Mouse (Mus musculus): Measurements from ENCODE around the gene Gcsam. TPM values are rescaled to one million over a fixed set of nuclear protein-coding genes. Genes with fewer than 3 reads are reported as not detected.

Gcsam gene
- total and polyA plus RNA-seq, 3 experiments: 0.12 to 0.20 TPM; not detected in 1

GRCm38 (mm10) chr16:45623230-45623629 lies 13.1 kb downstream of the Gcsam start:
- H3K4me3 ChIP-seq: no peak overlapping the region
- H3K9ac ChIP-seq (ENCODE audit: low read depth, low read length): no peak overlapping the region
- 61% methylated on average over 4 of the region's 4 CpGs for WGBS
- H3K36me3 ChIP-seq (ENCODE audit: control insufficient read depth, insufficient read depth, low read length): no peaks in the 10 kb centered on the region
- no peaks in the 10 kb centered on the region for H3K4me1 ChIP-seq (ENCODE audit: control insufficient read depth, insufficient read depth, low read length)
- intact Hi-C loops (cut with DNase I): no loop called here
- no peaks in the 10 kb centered on the region for H3K27me3 ChIP-seq (ENCODE audit: control insufficient read depth, insufficient read depth, low read length)
- no peak for TF ChIP-seq POLR2A (IDR thresholded peaks at IDR 0.05; ENCODE audit: insufficient read depth, low read depth, low read length)
- TF ChIP-seq CTCF (IDR thresholded peaks at IDR 0.05): no peak
- TF ChIP-seq EP300 (IDR thresholded peaks at IDR 0.05; ENCODE audit: insufficient read depth, low read depth, low read length): no peak
- DNase-seq: no peak
- H3K79me2 ChIP-seq (replicated peaks; ENCODE audit: control insufficient read depth, insufficient read depth, low read length): no peaks in the 10 kb centered on the region
- no peak overlapping the region for H3K27ac ChIP-seq

- no peaks in the 10 kb centered on the region for H3K4me1 ChIP-seq (ENCODE audit: control insufficient read depth, insufficient read depth, low read length)
- 64% methylated on average over 2 of the region's 2 CpGs for WGBS
- no peak overlapping the region for H3K27ac ChIP-seq
Measured at GRCm38 (mm10) chr16:45624791-45625190, 14.6 kb downstream of the Gcsam start.

DNA sequence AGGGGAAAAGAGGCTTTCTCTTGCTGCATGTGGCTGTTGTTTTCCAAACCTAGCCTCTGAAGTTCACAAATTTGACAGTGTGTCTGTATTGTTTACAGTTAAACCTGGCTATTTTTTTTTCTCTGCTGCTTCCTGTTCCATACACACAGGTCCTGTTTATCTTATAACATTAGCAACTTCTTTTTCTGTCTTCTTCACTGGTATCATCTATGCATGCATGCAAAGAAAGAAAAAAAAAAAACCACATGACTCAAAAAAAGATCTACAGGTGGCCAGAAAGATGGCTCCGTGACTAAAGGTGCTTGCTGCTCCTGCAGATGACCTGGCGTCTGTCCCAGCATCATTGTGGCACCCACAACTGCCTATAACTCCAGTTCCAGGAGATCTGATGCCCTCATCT lies 15.2 kb downstream of the Gcsam start:
- Histone ChIP-seq H3K4me3 (no peak overlapping the region), H3K27ac (no peak overlapping the region), H3K4me1 (ENCODE audit: control insufficient read depth, insufficient read depth, low read length) (no peaks in the 10 kb centered on the region), H3K9ac (ENCODE audit: low read depth, low read length) (no peak overlapping the region), H3K27me3 (ENCODE audit: control insufficient read depth, insufficient read depth, low read length) (no peaks in the 10 kb centered on the region), H3K79me2 (replicated peaks; ENCODE audit: control insufficient read depth, insufficient read depth, low read length) (no peaks in the 10 kb centered on the region), H3K36me3 (ENCODE audit: control insufficient read depth, insufficient read depth, low read length) (no peaks in the 10 kb centered on the region)
- no peak for DNase-seq
- intact Hi-C loops (cut with DNase I): no loop called here
- TF ChIP-seq EP300 (IDR thresholded peaks at IDR 0.05; ENCODE audit: insufficient read depth, low read depth, low read length) (no peak), POLR2A (IDR thresholded peaks at IDR 0.05; ENCODE audit: insufficient read depth, low read depth, low read length) (no peak)
- 85% methylated on average over 2 of the region's 2 CpGs for WGBS

More at GRCm38 (mm10) chr16:45624791-45625190, 14.6 kb downstream of the Gcsam start:
- Histone ChIP-seq H3K79me2 (replicated peaks; ENCODE audit: control insufficient read depth, insufficient read depth, low read length) (no peaks in the 10 kb centered on the region), H3K9ac (ENCODE audit: low read depth, low read length) (no peak overlapping the region), H3K36me3 (ENCODE audit: control insufficient read depth, insufficient read depth, low read length) (no peaks in the 10 kb centered on the region), H3K27me3 (ENCODE audit: control insufficient read depth, insufficient read depth, low read length) (no peaks in the 10 kb centered on the region), H3K4me3 (no peak overlapping the region)
- no peak for TF ChIP-seq CTCF (IDR thresholded peaks at IDR 0.05)
- no peak for TF ChIP-seq EP300 (IDR thresholded peaks at IDR 0.05; ENCODE audit: insufficient read depth, low read depth, low read length)
- no peak for TF ChIP-seq POLR2A (IDR thresholded peaks at IDR 0.05; ENCODE audit: insufficient read depth, low read depth, low read length)
- DNase-seq: no peak
- intact Hi-C loops (cut with DNase I): no loop called here

DNA sequence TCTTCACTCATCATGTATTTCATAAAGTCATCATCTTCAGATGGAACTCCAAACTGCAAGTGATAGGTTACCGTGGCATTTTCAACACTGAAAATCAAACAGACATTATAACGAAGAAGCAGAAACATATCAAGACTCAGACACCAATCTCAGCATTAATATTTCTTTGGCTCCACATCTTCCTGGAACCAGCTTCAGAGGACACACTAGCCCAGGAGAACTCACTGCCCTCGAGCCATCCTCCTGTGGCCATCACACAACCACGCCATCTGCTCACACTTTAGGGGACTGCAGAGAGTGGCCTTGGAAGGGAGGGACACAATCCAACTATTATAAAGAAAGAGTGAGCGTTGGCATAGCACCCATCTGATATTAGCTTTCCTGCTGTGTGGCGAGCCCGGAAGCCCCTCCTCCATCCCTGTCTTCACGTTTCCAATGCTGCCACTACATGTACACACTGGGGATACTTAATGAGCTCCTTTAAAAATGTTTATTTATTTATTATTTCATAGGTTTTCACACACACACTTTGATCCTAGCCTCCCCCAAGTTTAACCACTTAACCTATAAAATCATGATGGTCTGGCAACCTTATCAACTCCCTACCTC lies 19.4 kb downstream of the Gcsam start:
- Histone ChIP-seq H3K27me3 (ENCODE audit: control insufficient read depth, insufficient read depth, low read length) (no peaks in the 10 kb centered on the region), H3K4me1 (ENCODE audit: control insufficient read depth, insufficient read depth, low read length) (no peaks in the 10 kb centered on the region), H3K4me3 (no peak overlapping the region), H3K36me3 (ENCODE audit: control insufficient read depth, insufficient read depth, low read length) (no peaks in the 10 kb centered on the region), H3K27ac (no peak overlapping the region), H3K79me2 (replicated peaks; ENCODE audit: control insufficient read depth, insufficient read depth, low read length) (no peaks in the 10 kb centered on the region), H3K9ac (ENCODE audit: low read depth, low read length) (no peak overlapping the region)
- TF ChIP-seq CTCF (IDR thresholded peaks at IDR 0.05) (no peak), POLR2A (IDR thresholded peaks at IDR 0.05; ENCODE audit: insufficient read depth, low read depth, low read length) (no peak), EP300 (IDR thresholded peaks at IDR 0.05; ENCODE audit: insufficient read depth, low read depth, low read length) (no peak)
- DNase-seq: no peak
- intact Hi-C loops (cut with DNase I): loop anchor here (1.0 to 10.0 kb wide), 2 partner anchors 433 to 905 kb away; partner anchors contain the start of gene Nepro
- 46% methylated on average over 8 of the region's 8 CpGs for WGBS

DNA sequence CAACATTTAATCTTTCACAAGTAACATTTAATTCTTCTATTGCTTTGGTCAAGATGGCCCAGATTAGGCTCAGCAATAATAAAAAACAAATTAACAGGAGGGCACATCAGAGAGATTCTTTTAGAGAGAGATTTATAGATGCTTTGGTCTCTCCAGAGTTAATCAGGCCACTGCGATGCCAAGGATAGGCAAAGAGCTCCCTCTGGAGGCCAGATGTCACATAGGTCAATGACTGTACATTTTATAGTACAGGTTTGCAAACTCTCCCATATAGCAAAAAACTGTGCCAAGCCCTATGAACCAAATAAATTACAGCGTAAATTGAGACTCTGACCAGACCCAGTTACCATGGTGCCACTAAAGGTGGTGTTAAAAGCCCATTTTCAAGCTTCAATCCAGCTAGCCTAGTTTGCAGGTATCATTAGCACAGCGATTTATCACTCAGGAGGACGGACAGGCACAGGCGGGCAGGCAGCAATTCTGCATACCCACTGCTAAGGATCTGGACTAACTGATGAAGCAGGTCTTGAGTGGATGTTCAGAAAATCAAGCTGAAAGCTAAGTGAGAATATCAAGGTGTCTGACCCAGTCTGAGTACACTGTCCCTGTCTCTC lies 20.3 kb downstream of the Gcsam start:
- Histone ChIP-seq H3K36me3 (ENCODE audit: control insufficient read depth, insufficient read depth, low read length) (no peaks in the 10 kb centered on the region), H3K9ac (ENCODE audit: low read depth, low read length) (no peak overlapping the region), H3K79me2 (replicated peaks; ENCODE audit: control insufficient read depth, insufficient read depth, low read length) (no peaks in the 10 kb centered on the region), H3K4me3 (no peak overlapping the region), H3K27ac (no peak overlapping the region), H3K4me1 (ENCODE audit: control insufficient read depth, insufficient read depth, low read length) (no peaks in the 10 kb centered on the region), H3K27me3 (ENCODE audit: control insufficient read depth, insufficient read depth, low read length) (no peaks in the 10 kb centered on the region)
- intact Hi-C loops (cut with DNase I): loop anchor here (1.0 to 10.0 kb wide), 2 partner anchors 434 to 906 kb away; partner anchors contain the start of gene Nepro
- TF ChIP-seq EP300 (IDR thresholded peaks at IDR 0.05; ENCODE audit: insufficient read depth, low read depth, low read length): 0 out of 2 replicates have a peak, but pooled peaks have one; percentile 27
- TF ChIP-seq POLR2A (IDR thresholded peaks at IDR 0.05; ENCODE audit: insufficient read depth, low read depth, low read length): no peak
- peak; percentile 96 for TF ChIP-seq CTCF (IDR thresholded peaks at IDR 0.05)
- 54% methylated on average over 5 of the region's 5 CpGs for WGBS
- peak; percentile 45 to 61 for DNase-seq

DNA sequence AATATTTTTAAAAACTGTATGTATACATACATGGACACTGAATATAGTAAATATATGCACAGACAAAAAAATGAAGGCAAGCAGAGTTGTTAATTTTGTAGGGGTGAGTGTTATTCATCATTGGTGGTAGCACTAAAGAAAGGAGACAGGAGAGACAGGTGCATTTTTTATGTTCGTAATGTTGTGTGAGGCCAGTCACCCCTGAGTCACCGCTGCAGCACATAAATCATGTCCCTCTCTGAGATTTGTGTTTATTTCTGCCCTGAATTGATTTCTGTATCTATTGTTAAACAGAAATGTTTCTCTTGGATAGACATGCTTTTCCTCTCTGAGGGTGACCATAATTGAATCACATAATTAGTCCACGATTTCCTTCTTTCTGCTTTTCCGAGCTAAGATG lies 22.2 kb downstream of the Gcsam start:
- DNase-seq: no peak
- Histone ChIP-seq H3K4me1 (ENCODE audit: control insufficient read depth, insufficient read depth, low read length) (no peaks in the 10 kb centered on the region), H3K36me3 (ENCODE audit: control insufficient read depth, insufficient read depth, low read length) (no peaks in the 10 kb centered on the region), H3K4me3 (no peak overlapping the region), H3K9ac (ENCODE audit: low read depth, low read length) (no peak overlapping the region), H3K79me2 (replicated peaks; ENCODE audit: control insufficient read depth, insufficient read depth, low read length) (no peaks in the 10 kb centered on the region), H3K27me3 (ENCODE audit: control insufficient read depth, insufficient read depth, low read length) (no peaks in the 10 kb centered on the region), H3K27ac (no peak overlapping the region)
- WGBS: 68% methylated on average over 4 of the region's 4 CpGs
- TF ChIP-seq EP300 (IDR thresholded peaks at IDR 0.05; ENCODE audit: insufficient read depth, low read depth, low read length): no peak
- intact Hi-C loops (cut with DNase I): loop anchor here (10.0 kb wide), 1 partner anchor 908 kb away; the partner anchor contains the start of gene Nepro
